Mouse (Mus musculus) ES-E14 (cell line): ENCODE measurements around the gene Gm28305.

Experiments used
- CHD2 ChIP-seq: IDR thresholded peaks from 2 replicates; pipeline ENCODE4 v1.6.1; 2014; ENCODE audit warnings: mild to moderate bottlenecking, low read depth, low read length, inconsistent platforms
- ZC3H11A ChIP-seq: IDR thresholded peaks from 2 replicates; pipeline ENCODE4 v1.6.1; 2012; ENCODE audit warnings: low read depth, mild to moderate bottlenecking, inconsistent platforms, low read length, borderline replicate concordance
- ZNF384 ChIP-seq: IDR thresholded peaks from 2 replicates; pipeline ENCODE4 v1.6.1; 2012; ENCODE audit warnings: low read depth, low read length, inconsistent platforms

- TF ChIP-seq ZC3H11A (no peak), ZNF384 (no peak), CHD2 (no peak)
Measured at GRCm38 (mm10) chr9:104102301-104102700, 61.8 kb downstream of the Gm28305 start.
